Mouse (Mus musculus) neural tube, embryonic 14.5 days (tissue): Measurements from ENCODE around the gene Lin7c. TPM values are rescaled to one million over a fixed set of nuclear protein-coding genes. Genes with fewer than 3 reads are reported as not detected.

ENCODE experiments used
- ATAC-seq: fragments of 200-750 bp; cut with Nextera tagmentation; 2 replicates; pipeline ENCODE4 v1.8.0; 2017; ENCODE audit warnings: low read depth, mild to moderate bottlenecking, moderate TSS enrichment, moderate library complexity
- H3K27ac ChIP-seq: fragments of 300-500 bp; sonication (generic); 2 replicates; pipeline ENCODE4 v1.5.1; 2014; ENCODE audit warnings: low read depth, mild to moderate bottlenecking, control low read depth, low read length, moderate library complexity, mixed read lengths
- H3K27me3 ChIP-seq: fragments of 300-500 bp; sonication (generic); 2 replicates; pipeline ENCODE4 v1.6.1; 2014; ENCODE audit warnings: low read length; ENCODE audit not compliant: control insufficient read depth, insufficient read depth
- H3K36me3 ChIP-seq: fragments of 300-500 bp; sonication (generic); 2 replicates; pipeline ENCODE4 v1.6.1; 2014; ENCODE audit warnings: low read length, mixed read lengths; ENCODE audit not compliant: control insufficient read depth, insufficient read depth
- H3K4me1 ChIP-seq: fragments of 300-500 bp; sonication (generic); 2 replicates; pipeline ENCODE4 v1.6.1; 2014; ENCODE audit warnings: low read length; ENCODE audit not compliant: control insufficient read depth, insufficient read depth
- H3K4me2 ChIP-seq: fragments of 300-500 bp; sonication (generic); 2 replicates; pipeline ENCODE4 v1.6.1; 2014; ENCODE audit warnings: mild to moderate bottlenecking, low read depth, low read length, control low read depth
- H3K4me3 ChIP-seq: fragments of 300-500 bp; sonication (generic); 2 replicates; pipeline ENCODE4 v1.5.1; 2014; ENCODE audit warnings: low read depth, low read length, control low read depth, mixed read lengths
- H3K9ac ChIP-seq: fragments of 300-500 bp; sonication (generic); replicated peaks from 2 replicates; pipeline ENCODE4 v1.6.1; 2014; ENCODE audit warnings: low read depth, mild to moderate bottlenecking, control low read depth, low read length, mixed read lengths
- H3K9me3 ChIP-seq: fragments of 300-500 bp; sonication (generic); 2 replicates; pipeline ENCODE4 v1.6.1; 2016; ENCODE audit warnings: low read length; ENCODE audit not compliant: control insufficient read depth
- WGBS: fragments of 180-500 bp; shearing (Covaris S2); extraction: QIAGEN DNeasy Blood & Tissue Kit; methylation state at CpG from one replicate; pipeline ENCODE4 v1.1.7; 2014; 5-methylcytosine and 5-hydroxymethylcytosine counted together
- polyA plus RNA-seq: library from polyadenylated mRNA; unstranded; fragments of >200 nt; fragmentation: Nextera tagmentation; extraction: Ambion mirVana; gene quantifications from 2 replicates; pipeline ENCODE4 v1.2.1, GENCODE M21; 2014

Lin7c gene
- polyA plus RNA-seq, 1 experiment from 2014 or later, result 230 TPM

DNA sequence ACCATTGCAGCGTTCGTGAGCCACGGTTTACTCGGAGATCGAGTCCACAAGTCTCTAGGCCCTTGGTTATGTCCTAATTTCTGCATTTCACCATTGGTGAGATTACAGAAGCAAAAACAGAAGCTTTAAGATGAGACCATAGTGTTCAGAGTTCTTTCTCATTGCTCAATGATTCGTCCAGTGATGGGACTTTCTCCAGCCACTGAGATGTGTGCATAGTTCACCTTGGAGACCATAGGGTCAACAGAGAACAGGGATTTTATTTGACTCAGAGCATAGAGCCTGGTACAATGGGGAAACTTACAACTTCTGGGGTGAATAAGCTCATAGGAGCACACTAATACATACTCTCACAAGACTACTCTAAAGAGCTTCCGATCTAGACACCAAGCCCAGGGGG, 29.8 kb downstream of the Lin7c start:
- no peak for ATAC-seq
- no peaks in the 10 kb centered on the region for H3K36me3 ChIP-seq
- WGBS, result 53% methylated on average over 7 of the region's 7 CpGs
- H3K4me1 ChIP-seq, result peaks cover 21% of the 10 kb centered on the region; the same call in 1 of the 2 replicates
- peak overlapping the region; percentile 41 for H3K4me2 ChIP-seq
- no peak overlapping the region for H3K27ac ChIP-seq
- peak overlapping the region; percentile 14; the same call in 1 of the 2 replicates for H3K4me3 ChIP-seq
- H3K27me3 ChIP-seq, result no peaks in the 10 kb centered on the region
- no peak overlapping the region for H3K9ac ChIP-seq
- no peaks in the 10 kb centered on the region for H3K9me3 ChIP-seq

GRCm38 (mm10) chr2:109921298-109922035, 30.8 kb downstream of the Lin7c start:
- H3K27ac ChIP-seq, result no peak overlapping the region
- ATAC-seq, result no peak
- no peaks in the 10 kb centered on the region for H3K9me3 ChIP-seq
- peaks cover 21% of the 10 kb centered on the region; the same call in 1 of the 2 replicates for H3K4me1 ChIP-seq
- 49% methylated on average over 8 of the region's 8 CpGs for WGBS
- no peaks in the 10 kb centered on the region for H3K36me3 ChIP-seq
- H3K4me2 ChIP-seq, result peak overlapping the region; percentile 12; the same call in 1 of the 2 replicates
- no peak overlapping the region for H3K9ac ChIP-seq
- H3K4me3 ChIP-seq, result no peak overlapping the region
- no peaks in the 10 kb centered on the region for H3K27me3 ChIP-seq

DNA sequence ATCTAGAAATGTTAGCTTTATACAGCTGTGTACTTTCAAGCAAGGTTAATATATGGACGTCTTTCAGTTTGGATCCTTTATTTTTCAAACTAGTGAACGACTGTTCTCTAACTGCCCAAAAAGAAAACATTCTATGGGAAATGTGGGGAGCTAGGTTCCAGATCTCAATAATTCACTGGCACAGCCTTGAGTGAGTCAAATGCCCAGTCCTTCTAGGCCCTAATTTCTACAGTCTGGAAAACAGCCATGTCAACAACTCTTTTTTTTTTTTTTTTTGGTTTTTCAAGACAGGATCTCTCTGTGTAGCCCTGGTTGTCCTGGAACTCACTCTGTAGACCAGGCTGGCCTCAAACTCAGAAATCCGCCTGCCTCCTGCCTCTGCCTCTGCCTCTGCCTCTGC, 31.7 kb downstream of the Lin7c start:
- Histone ChIP-seq H3K4me3 (no peak overlapping the region), H3K27me3 (no peaks in the 10 kb centered on the region), H3K4me2 (no peak overlapping the region), H3K9me3 (no peaks in the 10 kb centered on the region), H3K9ac (no peak overlapping the region), H3K27ac (no peak overlapping the region), H3K36me3 (no peaks in the 10 kb centered on the region), H3K4me1 (peaks cover 21% of the 10 kb centered on the region; the same call in 1 of the 2 replicates)
- 79% methylated on average over 3 of the region's 3 CpGs for WGBS
- no peak for ATAC-seq

DNA sequence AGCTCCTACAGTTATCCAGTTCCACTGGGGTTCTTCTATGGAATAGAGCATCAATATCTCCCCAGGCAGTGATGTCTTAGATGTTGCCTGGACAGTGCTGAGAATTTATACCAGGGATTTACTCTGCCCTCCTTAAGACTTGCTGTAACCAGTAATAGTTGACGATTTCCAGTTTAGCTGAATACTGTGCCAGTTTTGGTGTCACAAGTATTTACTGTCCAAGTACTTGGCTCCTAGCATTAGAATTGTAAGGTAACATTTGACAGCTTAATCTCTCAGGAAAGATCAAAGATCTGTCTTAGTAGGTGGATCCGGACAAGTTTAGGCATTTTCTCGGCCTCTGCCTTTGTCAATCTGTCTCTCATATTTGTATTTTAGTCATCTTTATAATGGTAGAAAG, 32.4 kb downstream of the Lin7c start:
- no peak overlapping the region for H3K4me3 ChIP-seq
- H3K27ac ChIP-seq, result no peak overlapping the region
- peaks cover 21% of the 10 kb centered on the region; the same call in 1 of the 2 replicates for H3K4me1 ChIP-seq
- H3K9me3 ChIP-seq, result no peaks in the 10 kb centered on the region
- H3K4me2 ChIP-seq, result no peak overlapping the region
- no peak for ATAC-seq
- H3K27me3 ChIP-seq, result no peaks in the 10 kb centered on the region
- no peak overlapping the region for H3K9ac ChIP-seq
- 84% methylated on average over 3 of the region's 3 CpGs for WGBS
- H3K36me3 ChIP-seq, result no peaks in the 10 kb centered on the region

- H3K9me3 ChIP-seq, result no peaks in the 10 kb centered on the region
- H3K27ac ChIP-seq, result no peak overlapping the region
- H3K4me1 ChIP-seq, result peaks cover 21% of the 10 kb centered on the region; the same call in 1 of the 2 replicates
- no peak for ATAC-seq
- no peak overlapping the region for H3K4me3 ChIP-seq
- H3K36me3 ChIP-seq, result no peaks in the 10 kb centered on the region
- 47% methylated on average over 3 of the region's 3 CpGs for WGBS
- H3K9ac ChIP-seq, result no peak overlapping the region
- no peaks in the 10 kb centered on the region for H3K27me3 ChIP-seq
- no peak overlapping the region for H3K4me2 ChIP-seq
These were observed 33.3 kb downstream of the Lin7c start for GRCm38 (mm10) chr2:109923945-109924344.

DNA sequence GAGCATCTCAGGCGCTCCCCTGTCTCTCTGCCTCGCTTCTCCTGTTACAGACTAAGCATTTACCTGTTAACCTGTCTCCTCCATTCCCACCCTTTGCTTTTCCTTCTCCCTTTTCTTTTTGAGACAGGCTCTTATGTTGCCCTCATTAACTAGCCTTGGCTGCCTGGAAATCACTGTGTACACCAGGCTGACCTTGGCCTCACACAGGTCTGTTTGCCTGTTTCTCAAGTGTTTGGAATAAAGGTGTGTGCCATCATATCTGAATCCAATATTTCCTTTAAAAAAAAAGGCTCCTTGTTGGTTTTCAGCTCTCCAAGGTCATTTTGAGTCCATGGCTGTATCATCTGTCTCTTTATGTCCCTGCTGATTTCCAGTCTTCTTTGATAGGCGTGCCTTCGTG, 36.3 kb downstream of the Lin7c start:
- Histone ChIP-seq H3K9me3 (no peaks in the 10 kb centered on the region), H3K4me2 (no peak overlapping the region), H3K9ac (no peak overlapping the region), H3K4me3 (no peak overlapping the region), H3K36me3 (no peaks in the 10 kb centered on the region), H3K27ac (no peak overlapping the region), H3K4me1 (peaks cover 2% of the 10 kb centered on the region; the same call in 1 of the 2 replicates), H3K27me3 (no peaks in the 10 kb centered on the region)
- WGBS, result 95% methylated on average over 4 of the region's 4 CpGs
- ATAC-seq, result no peak

DNA sequence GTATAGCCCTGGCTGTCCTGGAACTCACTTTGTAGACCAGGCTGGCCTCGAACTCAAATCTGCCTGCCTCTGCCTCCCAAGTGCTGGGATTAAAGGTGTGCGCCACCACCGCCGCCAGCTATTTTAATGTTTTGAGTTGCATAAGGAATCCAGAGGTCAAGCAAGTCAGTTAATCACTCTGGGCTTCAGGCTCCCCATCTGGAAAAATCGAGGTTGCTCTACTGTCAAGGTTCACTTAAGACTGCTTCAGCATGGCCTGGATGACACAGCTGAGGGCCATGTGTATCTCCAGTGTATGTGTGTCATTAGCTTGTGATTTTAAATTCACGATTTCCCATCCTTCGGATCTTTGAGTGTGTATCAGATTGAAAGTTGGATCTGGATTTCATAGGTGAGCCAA, 36.8 kb downstream of the Lin7c start:
- no peak for ATAC-seq
- no peak overlapping the region for H3K4me2 ChIP-seq
- H3K27ac ChIP-seq, result no peak overlapping the region
- H3K36me3 ChIP-seq, result no peaks in the 10 kb centered on the region
- H3K4me3 ChIP-seq, result no peak overlapping the region
- 91% methylated on average over 7 of the region's 7 CpGs for WGBS
- H3K9me3 ChIP-seq, result no peaks in the 10 kb centered on the region
- peaks cover 6% of the 10 kb centered on the region; the same call in 1 of the 2 replicates for H3K4me1 ChIP-seq
- H3K27me3 ChIP-seq, result no peaks in the 10 kb centered on the region
- H3K9ac ChIP-seq, result no peak overlapping the region

DNA sequence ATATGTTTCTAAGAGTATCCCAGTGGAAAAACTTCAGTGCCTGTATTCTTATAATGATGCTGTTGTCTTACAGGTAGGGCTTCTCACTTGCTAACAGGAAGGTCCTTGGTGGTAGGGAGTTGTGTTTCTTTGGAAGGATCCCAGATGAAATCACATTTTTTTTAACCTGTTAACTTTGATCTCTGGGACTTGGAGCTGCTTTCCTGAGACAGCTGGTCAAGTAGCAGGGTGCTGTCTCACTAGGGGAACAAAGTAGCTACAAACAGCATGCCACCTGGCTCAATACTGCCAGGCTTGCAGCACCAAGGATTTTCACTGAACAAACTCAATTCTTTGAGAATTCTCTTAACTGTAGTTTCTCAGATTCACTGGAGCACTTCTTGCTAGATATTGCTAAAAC, 37.2 kb downstream of the Lin7c start:
- no peaks in the 10 kb centered on the region for H3K9me3 ChIP-seq
- peaks cover 10% of the 10 kb centered on the region; the same call in 1 of the 2 replicates for H3K4me1 ChIP-seq

DNA sequence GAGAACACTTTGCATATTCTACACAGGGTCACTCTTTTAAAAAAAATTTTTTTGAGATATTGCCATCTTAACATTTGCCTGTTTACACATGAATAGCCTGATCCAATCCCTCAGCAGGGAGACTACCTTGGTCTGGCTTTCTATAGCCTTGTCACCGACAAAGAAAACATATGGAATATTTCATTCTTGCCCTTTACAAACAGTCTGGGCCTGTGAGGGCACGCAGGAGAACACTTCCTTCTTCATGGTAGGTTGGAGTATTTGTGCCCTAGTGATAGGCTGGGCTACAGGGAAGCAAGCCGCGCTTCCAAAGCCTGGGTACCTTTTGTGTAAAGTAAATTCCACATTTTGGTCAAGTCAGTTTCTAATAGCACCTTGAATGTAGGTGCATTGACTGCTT, 38.1 kb downstream of the Lin7c start:
- H3K9ac ChIP-seq, result no peak overlapping the region
- no peaks in the 10 kb centered on the region for H3K9me3 ChIP-seq
- no peak for ATAC-seq
- 72% methylated on average over 4 of the region's 4 CpGs for WGBS
- H3K4me2 ChIP-seq, result no peak overlapping the region
- no peak overlapping the region for H3K27ac ChIP-seq
- peaks cover 10% of the 10 kb centered on the region; the same call in 1 of the 2 replicates for H3K4me1 ChIP-seq
- H3K27me3 ChIP-seq, result no peaks in the 10 kb centered on the region
- no peaks in the 10 kb centered on the region for H3K36me3 ChIP-seq
- no peak overlapping the region for H3K4me3 ChIP-seq

More for the DNA sequence above, 37.2 kb downstream of the Lin7c start:
- no peaks in the 10 kb centered on the region for H3K27me3 ChIP-seq
- H3K27ac ChIP-seq, result no peak overlapping the region
- no peak overlapping the region for H3K4me3 ChIP-seq
- H3K9ac ChIP-seq, result no peak overlapping the region
- no peak overlapping the region for H3K4me2 ChIP-seq
- H3K36me3 ChIP-seq, result no peaks in the 10 kb centered on the region
- ATAC-seq, result no peak
